Mouse (Mus musculus): Measurements from ENCODE around the gene Pdzd3.

GRCm38 (mm10) chr9:44249181-44250146 lies 1.8 kb downstream of the Pdzd3 start:
- no peak for TF ChIP-seq EP300 (IDR thresholded peaks at IDR 0.05)
- TF ChIP-seq CTCF (IDR thresholded peaks at IDR 0.05), result peak; percentile 80

Data from lung, postnatal 0 days (tissue).